Mouse (Mus musculus): ENCODE measurements at regions not wholly inside any gene's neighbourhood (a gene's known extent, or its start where the extent isn't known, plus 50 kb on each side); places are given as distances from the start of the nearest gene placed in this dataset.
"Not testable (repeated sequence)": the region's sequence is repeated elsewhere in the genome, so short reads cannot be mapped to it uniquely, and the experiment has no call there.

GRCm38 (mm10) chr2:109402556-109402955 is 122.0 kb upstream of the Mettl15 start:
- in situ Hi-C loops (cut with MboI, MseI), result no loop called here

- in situ Hi-C loops (cut with MboI, MseI), result no loop called here
Measured at GRCm38 (mm10) chr2:109404262-109404661, 123.7 kb upstream of the Mettl15 start.

- in situ Hi-C loops (cut with MboI, MseI), result no loop called here
Measured at GRCm38 (mm10) chr2:109406591-109407079, 126.1 kb upstream of the Mettl15 start.

- in situ Hi-C loops (cut with MboI, MseI), result no loop called here
Measured at GRCm38 (mm10) chr2:109420098-109420497, 139.6 kb upstream of the Mettl15 start.

GRCm38 (mm10) chr2:109431183-109431582 is 150.6 kb upstream of the Mettl15 start:
- in situ Hi-C loops (cut with MboI, MseI), result no loop called here

GRCm38 (mm10) chr2:109442551-109443120 is 162.1 kb upstream of the Mettl15 start:
- in situ Hi-C loops (cut with MboI, MseI), result no loop called here

- in situ Hi-C loops (cut with MboI, MseI), result no loop called here
Measured at GRCm38 (mm10) chr2:109443521-109444066, 163.0 kb upstream of the Mettl15 start.

GRCm38 (mm10) chr2:109462246-109462645 is 181.7 kb upstream of the Mettl15 start:
- in situ Hi-C loops (cut with MboI, MseI), result not testable (repeated sequence)

GRCm38 (mm10) chr2:109484306-109484705 is 190.2 kb upstream of the Bdnf start:
- in situ Hi-C loops (cut with MboI, MseI), result no loop called here

- in situ Hi-C loops (cut with MboI, MseI), result no loop called here
Measured at GRCm38 (mm10) chr2:109487591-109487990, 186.9 kb upstream of the Bdnf start.

GRCm38 (mm10) chr2:109502186-109502585 is 172.3 kb upstream of the Bdnf start:
- in situ Hi-C loops (cut with MboI, MseI), result no loop called here

- in situ Hi-C loops (cut with MboI, MseI), result no loop called here
Measured at GRCm38 (mm10) chr2:109504906-109505305, 169.6 kb upstream of the Bdnf start.

GRCm38 (mm10) chr2:109510070-109510979 is 164.2 kb upstream of the Bdnf start:
- in situ Hi-C loops (cut with MboI, MseI), result no loop called here

- in situ Hi-C loops (cut with MboI, MseI), result no loop called here
Measured at GRCm38 (mm10) chr2:109511142-109511541, 163.4 kb upstream of the Bdnf start.

GRCm38 (mm10) chr2:109519261-109519660 is 155.2 kb upstream of the Bdnf start:
- in situ Hi-C loops (cut with MboI, MseI), result no loop called here

- in situ Hi-C loops (cut with MboI, MseI), result no loop called here
Measured at GRCm38 (mm10) chr2:109520471-109520870, 154.0 kb upstream of the Bdnf start.

- in situ Hi-C loops (cut with MboI, MseI), result no loop called here
Measured at GRCm38 (mm10) chr2:109539519-109539918, 135.0 kb upstream of the Bdnf start.

GRCm38 (mm10) chr2:109546486-109547115 is 127.9 kb upstream of the Bdnf start:
- in situ Hi-C loops (cut with MboI, MseI), result no loop called here

- in situ Hi-C loops (cut with MboI, MseI), result no loop called here
Measured at GRCm38 (mm10) chr2:109554644-109555043, 119.9 kb upstream of the Bdnf start.

- in situ Hi-C loops (cut with MboI, MseI), result no loop called here
Measured at GRCm38 (mm10) chr2:109559088-109560030, 115.1 kb upstream of the Bdnf start.

- in situ Hi-C loops (cut with MboI, MseI), result no loop called here
Measured at GRCm38 (mm10) chr2:109562996-109563395, 111.5 kb upstream of the Bdnf start.
